Mouse (Mus musculus) adipocyte (in vitro differentiated cells): ENCODE measurements around the gene Rnls.

ENCODE experiments used
- DNase-seq: peaks from one replicate; pipeline ENCODE4 v3.0.0-alpha.2; 2016; ENCODE audit warnings: low spot score

The Rnls gene

GRCm38 (mm10) chr19:33179595-33179994 lies 212.5 kb downstream of the Rnls start:
- DNase-seq = peak; percentile 55

GRCm38 (mm10) chr19:33178866-33179265 lies 213.2 kb downstream of the Rnls start:
- DNase-seq = no peak

- DNase-seq = peak; percentile 55
Measured at GRCm38 (mm10) chr19:33178367-33178766, 213.7 kb downstream of the Rnls start.

- DNase-seq = peak; percentile 30
Measured at GRCm38 (mm10) chr19:33173991-33174390, 218.1 kb downstream of the Rnls start.

- DNase-seq = no peak
Measured at GRCm38 (mm10) chr19:33169881-33170280, 222.2 kb downstream of the Rnls start.

GRCm38 (mm10) chr19:33167528-33168264 lies 224.4 kb downstream of the Rnls start:
- no peak for DNase-seq

GRCm38 (mm10) chr19:33164801-33165200 lies 227.3 kb downstream of the Rnls start:
- DNase-seq = no peak

GRCm38 (mm10) chr19:33161903-33162302 lies 230.2 kb downstream of the Rnls start:
- DNase-seq = no peak

GRCm38 (mm10) chr19:33159897-33160296 lies 232.2 kb downstream of the Rnls start:
- no peak for DNase-seq

- no peak for DNase-seq
Measured at GRCm38 (mm10) chr19:33159192-33159591, 232.9 kb downstream of the Rnls start.

GRCm38 (mm10) chr19:33158234-33158633 lies 233.9 kb downstream of the Rnls start:
- no peak for DNase-seq

GRCm38 (mm10) chr19:33148411-33148810 lies 243.7 kb downstream of the Rnls start:
- DNase-seq = no peak

GRCm38 (mm10) chr19:33143198-33143597 lies 248.9 kb downstream of the Rnls start:
- DNase-seq = no peak

- DNase-seq = no peak
Measured at GRCm38 (mm10) chr19:33137316-33137715, 254.8 kb downstream of the Rnls start.

- no peak for DNase-seq
Measured at GRCm38 (mm10) chr19:33122611-33123226, 269.4 kb downstream of the Rnls start.

- DNase-seq = no peak
Measured at GRCm38 (mm10) chr19:33119947-33120346, 272.1 kb downstream of the Rnls start.

GRCm38 (mm10) chr19:33118898-33119297 lies 273.2 kb downstream of the Rnls start:
- DNase-seq = peak; percentile 58

GRCm38 (mm10) chr19:33114631-33115295 lies 277.3 kb downstream of the Rnls start:
- peak; percentile 47 for DNase-seq

GRCm38 (mm10) chr19:33113746-33114145 lies 278.3 kb downstream of the Rnls start:
- peak; percentile 33 for DNase-seq

GRCm38 (mm10) chr19:33110404-33110803 lies 281.7 kb downstream of the Rnls start:
- no peak for DNase-seq

GRCm38 (mm10) chr19:33109941-33110371 lies 282.1 kb downstream of the Rnls start:
- DNase-seq = peak; percentile 93

GRCm38 (mm10) chr19:33109141-33109540 lies 283.0 kb downstream of the Rnls start:
- no peak for DNase-seq

GRCm38 (mm10) chr19:33103851-33104250 lies 288.2 kb downstream of the Rnls start:
- no peak for DNase-seq
